Mouse (Mus musculus) kidney, postnatal 0 days (tissue): Measurements from ENCODE around the gene Hcn3. TPM values are rescaled to one million over a fixed set of nuclear protein-coding genes. Genes with fewer than 3 reads are reported as not detected.
"Not testable (repeated sequence)": the region's sequence is repeated elsewhere in the genome, so short reads cannot be mapped to it uniquely, and the experiment has no call there.

Experiments
- ATAC-seq: fragments of 200-750 bp; cut with Nextera tagmentation; replicated peaks from 2 replicates; pipeline ENCODE4 v1.8.0; 2017; ENCODE audit warnings: low read depth, moderate number of reproducible peaks, moderate TSS enrichment, moderate library complexity; ENCODE audit not compliant: low FRiP score
- DNase-seq: peaks from one replicate; pipeline ENCODE4 v3.0.0-alpha.2; 2016; ENCODE audit warnings: low spot score
- H3K27ac ChIP-seq: fragments of 300-500 bp; sonication (generic); 2 replicates; pipeline ENCODE4 v1.5.1; 2014; ENCODE audit warnings: mild to moderate bottlenecking
- H3K27me3 ChIP-seq: fragments of 300-500 bp; sonication (generic); 2 replicates; pipeline ENCODE4 v1.6.1; 2014; ENCODE audit warnings: low read length, mixed read lengths; ENCODE audit not compliant: insufficient read depth
- H3K36me3 ChIP-seq: fragments of 300-500 bp; sonication (generic); 2 replicates; pipeline ENCODE4 v1.6.1; 2014; ENCODE audit warnings: low read length, mixed read lengths; ENCODE audit not compliant: insufficient read depth
- H3K4me1 ChIP-seq: fragments of 300-500 bp; sonication (generic); replicated peaks from 2 replicates; pipeline ENCODE4 v1.6.1; 2014; ENCODE audit warnings: antibody characterized with exemption, low read length, mixed read lengths; ENCODE audit not compliant: insufficient read depth
- H3K4me2 ChIP-seq: fragments of 300-500 bp; sonication (generic); 2 replicates; pipeline ENCODE4 v1.6.1; 2014; ENCODE audit warnings: mild to moderate bottlenecking, low read length, moderate library complexity, mixed read lengths
- H3K4me3 ChIP-seq: fragments of 300-500 bp; sonication (generic); replicated peaks from 2 replicates; pipeline ENCODE4 v1.5.1; 2014; ENCODE audit warnings: low read depth, low read length
- H3K9ac ChIP-seq: fragments of 300-500 bp; sonication (generic); 2 replicates; pipeline ENCODE4 v1.6.1; 2014; ENCODE audit warnings: low read depth, low read length
- H3K9me3 ChIP-seq: fragments of 300-500 bp; sonication (generic); replicated peaks from 2 replicates; pipeline ENCODE4 v1.6.1; 2016; ENCODE audit warnings: low read length, inconsistent platforms, mixed read lengths
- CTCF ChIP-seq: IDR thresholded peaks from 2 replicates; pipeline ENCODE4 v1.5.1; 2016; ENCODE audit warnings: antibody characterized with exemption, low read depth, mild to moderate bottlenecking, moderate library complexity
- WGBS: fragments of 180-500 bp; shearing (Covaris S2); extraction: QIAGEN DNeasy Blood & Tissue Kit; methylation state at CpG from one replicate; pipeline ENCODE4 v1.1.7; 2014; 5-methylcytosine and 5-hydroxymethylcytosine counted together
- polyA plus RNA-seq: library from polyadenylated mRNA; unstranded; fragments of >200 nt; fragmentation: Nextera tagmentation; extraction: Ambion mirVana; gene quantifications from 2 replicates; pipeline ENCODE4 v1.2.1, GENCODE M21; 2015

Hcn3 gene
- polyA plus RNA-seq, 1 experiment from 2014 or later, result 0.91 TPM

GRCm38 (mm10) chr3:89163123-89163522 lies 3.1 kb upstream of the Hcn3 start:
- Histone ChIP-seq H3K4me3 (no peak overlapping the region), H3K4me2 (no peak overlapping the region), H3K27me3 (no peaks in the 10 kb centered on the region), H3K27ac (no peak overlapping the region), H3K4me1 (peaks cover 21% of the 10 kb centered on the region), H3K36me3 (peaks cover 5% of the 10 kb centered on the region; the same call in 1 of the 2 replicates), H3K9me3 (no peaks in the 10 kb centered on the region), H3K9ac (no peak overlapping the region)
- no peak for TF ChIP-seq CTCF
- ATAC-seq (no peak), DNase-seq (no peak)
- WGBS, result 61% methylated on average over 1 of the region's 1 CpGs

GRCm38 (mm10) chr3:89161786-89162185 lies 1.8 kb upstream of the Hcn3 start:
- H3K36me3 ChIP-seq, result no peaks in the 10 kb centered on the region
- H3K9ac ChIP-seq, result no peak overlapping the region
- H3K9me3 ChIP-seq, result no peaks in the 10 kb centered on the region
- no peak for ATAC-seq
- no peak overlapping the region for H3K27ac ChIP-seq
- TF ChIP-seq CTCF, result no peak
- WGBS, result 72% methylated on average over 4 of the region's 4 CpGs
- no peaks in the 10 kb centered on the region for H3K27me3 ChIP-seq
- H3K4me3 ChIP-seq, result no peak overlapping the region
- no peak for DNase-seq
- peaks cover 21% of the 10 kb centered on the region for H3K4me1 ChIP-seq
- H3K4me2 ChIP-seq, result no peak overlapping the region

GRCm38 (mm10) chr3:89161207-89161606 lies 1.2 kb upstream of the Hcn3 start:
- not testable (repeated sequence) for H3K4me2 ChIP-seq, H3K27me3 ChIP-seq, H3K36me3 ChIP-seq, H3K4me3 ChIP-seq, H3K9ac ChIP-seq, H3K9me3 ChIP-seq, ATAC-seq, H3K27ac ChIP-seq, DNase-seq
- H3K4me1 ChIP-seq, result peaks cover 20% of the 10 kb centered on the region

GRCm38 (mm10) chr3:89159211-89159610 lies 785 bp downstream of the Hcn3 start:
- Histone ChIP-seq H3K4me3 (peak overlapping the region; percentile 53; the same call in 1 of the 2 replicates), H3K4me2 (peak overlapping the region; percentile 99), H3K9me3 (no peaks in the 10 kb centered on the region), H3K27me3 (no peaks in the 10 kb centered on the region), H3K27ac (no peak overlapping the region), H3K36me3 (no peaks in the 10 kb centered on the region), H3K9ac (no peak overlapping the region), H3K4me1 (peaks cover 11% of the 10 kb centered on the region; the same call in 1 of the 2 replicates)
- peak; percentile 73 for DNase-seq
- no peak for TF ChIP-seq CTCF
- no peak for ATAC-seq
- 3% methylated on average over 13 of the region's 13 CpGs for WGBS

GRCm38 (mm10) chr3:89158651-89159050 lies 1.3 kb downstream of the Hcn3 start:
- ATAC-seq (no peak), DNase-seq (no peak)
- no peaks in the 10 kb centered on the region for H3K36me3 ChIP-seq
- H3K27ac ChIP-seq, result no peak overlapping the region
- H3K9me3 ChIP-seq, result no peaks in the 10 kb centered on the region
- H3K4me2 ChIP-seq, result no peak overlapping the region
- H3K9ac ChIP-seq, result no peak overlapping the region
- TF ChIP-seq CTCF, result no peak
- H3K4me1 ChIP-seq, result peaks cover 8% of the 10 kb centered on the region; the same call in 1 of the 2 replicates
- no peaks in the 10 kb centered on the region for H3K27me3 ChIP-seq
- WGBS, result 13% methylated on average over 7 of the region's 7 CpGs
- H3K4me3 ChIP-seq, result no peak overlapping the region

GRCm38 (mm10) chr3:89156951-89157350 lies 3.0 kb downstream of the Hcn3 start:
- 88% methylated on average over 8 of the region's 8 CpGs for WGBS
- no peak overlapping the region for H3K4me2 ChIP-seq
- H3K27me3 ChIP-seq, result no peaks in the 10 kb centered on the region
- no peaks in the 10 kb centered on the region for H3K36me3 ChIP-seq
- H3K9ac ChIP-seq, result no peak overlapping the region
- DNase-seq, result no peak
- no peak overlapping the region for H3K27ac ChIP-seq
- no peak for TF ChIP-seq CTCF
- no peaks in the 10 kb centered on the region for H3K9me3 ChIP-seq
- H3K4me3 ChIP-seq, result no peak overlapping the region
- H3K4me1 ChIP-seq, result peaks cover 8% of the 10 kb centered on the region; the same call in 1 of the 2 replicates
- ATAC-seq, result no peak
